Mouse (Mus musculus) liver, embryonic 12.5 days (tissue): ENCODE data around the gene Prpf38a. TPM values are rescaled to one million over a fixed set of nuclear protein-coding genes. Genes with fewer than 3 reads are reported as not detected.

ENCODE experiments used
- ATAC-seq: fragments of 200-750 bp; cut with Nextera tagmentation; 2 replicates; pipeline ENCODE4 v1.8.0; 2017; ENCODE audit warnings: moderate number of reproducible peaks, mild to moderate bottlenecking, moderate library complexity
- H3K27ac ChIP-seq: fragments of 300-500 bp; sonication (generic); 2 replicates; pipeline ENCODE4 v1.5.1; 2016; ENCODE audit warnings: mild to moderate bottlenecking
- H3K27me3 ChIP-seq: fragments of 300-500 bp; sonication (generic); replicated peaks from 2 replicates; pipeline ENCODE4 v1.6.1; 2016; ENCODE audit warnings: mild to moderate bottlenecking, moderate library complexity
- H3K36me3 ChIP-seq: fragments of 300-500 bp; sonication (generic); 2 replicates; pipeline ENCODE4 v1.6.1; 2016; ENCODE audit warnings: mild to moderate bottlenecking, moderate library complexity
- H3K4me1 ChIP-seq: fragments of 300-500 bp; sonication (generic); 2 replicates; pipeline ENCODE4 v1.6.1; 2016
- H3K4me2 ChIP-seq: fragments of 300-500 bp; sonication (generic); 2 replicates; pipeline ENCODE4 v1.6.1; 2016; ENCODE audit warnings: mild to moderate bottlenecking, moderate library complexity
- H3K4me3 ChIP-seq: fragments of 300-500 bp; sonication (generic); 2 replicates; pipeline ENCODE4 v1.5.1; 2016; ENCODE audit warnings: mild to moderate bottlenecking, moderate library complexity
- H3K9ac ChIP-seq: fragments of 300-500 bp; sonication (generic); 2 replicates; pipeline ENCODE4 v1.6.1; 2016; ENCODE audit warnings: mild to moderate bottlenecking, moderate library complexity
- H3K9me3 ChIP-seq: fragments of 300-500 bp; sonication (generic); replicated peaks from 2 replicates; pipeline ENCODE4 v1.6.1; 2016; ENCODE audit warnings: mild to moderate bottlenecking, moderate library complexity
- WGBS: fragments of 180-500 bp; shearing (Covaris S2); methylation state at CpG from one replicate; pipeline ENCODE4 v1.1.7; 2016; ENCODE audit not compliant: insufficient replicate concordance; 5-methylcytosine and 5-hydroxymethylcytosine counted together
- polyA plus RNA-seq: library from polyadenylated mRNA; unstranded; fragments of >200 nt; fragmentation: Nextera tagmentation; extraction: Ambion mirVana; gene quantifications from 2 replicates; pipeline ENCODE4 v1.2.1, GENCODE M21; 2016

The Prpf38a gene
- 62.4 and 65.8 TPM in 2 replicates for polyA plus RNA-seq

DNA sequence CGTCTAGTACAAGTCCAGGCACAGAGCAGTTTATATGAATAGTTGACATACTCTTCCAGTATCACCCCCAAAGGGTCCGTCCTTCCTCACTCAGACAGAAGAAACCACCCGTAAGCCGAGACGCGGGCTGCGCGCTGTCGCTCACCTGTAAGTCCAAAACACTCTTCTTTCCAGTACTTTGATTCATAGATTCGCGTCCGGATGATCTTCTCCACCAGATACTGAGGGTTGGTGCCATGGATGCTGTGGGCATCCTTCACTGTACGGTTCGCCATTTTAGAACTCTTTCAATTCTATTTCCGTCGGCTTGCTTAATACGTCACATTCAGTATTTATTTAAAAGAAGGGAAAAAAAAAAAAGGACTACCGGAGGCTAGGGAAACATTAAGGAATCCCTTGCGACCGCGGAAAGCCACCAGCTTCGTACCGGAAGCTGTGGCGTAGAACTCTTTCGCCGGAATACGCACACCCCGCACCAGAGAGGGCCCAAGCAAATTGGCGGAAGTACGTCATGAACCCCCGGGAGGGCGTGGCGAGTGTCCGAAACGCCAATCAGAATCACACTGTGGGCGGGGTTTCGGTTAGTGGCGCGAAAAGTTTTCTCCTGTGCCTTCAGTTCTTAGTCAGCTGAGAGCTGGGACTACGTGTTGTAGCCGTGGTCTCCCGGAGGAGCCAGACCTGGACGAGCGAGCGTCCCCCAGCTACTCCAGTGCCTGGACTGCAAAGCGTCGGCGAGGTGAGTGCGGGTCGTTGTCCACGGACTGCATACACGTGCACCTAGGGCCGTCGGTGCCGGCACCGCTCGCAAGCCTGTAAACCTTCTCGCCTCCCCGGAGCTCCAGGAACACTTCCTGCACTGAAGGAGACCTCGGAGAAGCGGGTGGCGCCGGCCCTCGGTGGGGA, at the start of gene Prpf38a, which contains the start of gene Orc1:
Prpf38a (minus strand) TSS at position 497 of the 903 bp plus-strand sequence.
Orc1 (plus strand) TSS at position 584 of the 903 bp plus-strand sequence.
- peak within 1 kb of the TSS; percentile 91 for H3K27ac ChIP-seq
- peak; percentile 97 for ATAC-seq
- H3K27me3 ChIP-seq = no peaks in the 10 kb centered on the region
- peak within 1 kb of the TSS; percentile 87 for H3K4me3 ChIP-seq
- under 1% methylated on average over 64 of the region's 64 CpGs for WGBS
- H3K4me2 ChIP-seq = peak within 1 kb of the TSS; percentile 85
- H3K36me3 ChIP-seq = peaks cover 45% of the 10 kb centered on the region
- peak within 1 kb of the TSS; percentile 89 for H3K9ac ChIP-seq
- H3K9me3 ChIP-seq = peaks cover 4% of the 10 kb centered on the region; the same call in 1 of the 2 replicates
- H3K4me1 ChIP-seq = peaks cover 49% of the 10 kb centered on the region

DNA sequence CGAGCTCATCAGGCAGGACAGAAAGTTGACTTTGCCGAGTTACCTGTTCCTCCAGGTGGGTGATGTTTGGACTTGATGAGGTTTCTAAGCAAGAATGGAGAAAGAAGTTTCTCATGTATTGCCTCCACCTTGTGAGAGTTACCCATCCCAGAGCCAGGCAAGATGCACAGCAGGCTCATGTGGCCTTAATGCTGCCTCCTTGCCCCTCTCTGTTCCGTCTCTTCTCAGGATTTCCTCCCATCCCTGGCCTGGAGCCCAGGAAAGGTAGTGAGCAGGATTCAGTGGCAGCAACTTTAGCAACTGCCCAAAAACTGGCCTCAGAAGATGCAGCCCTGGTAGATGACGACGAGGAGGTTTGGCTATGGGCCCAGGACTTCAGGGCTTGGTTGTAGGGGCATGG, 47.9 kb upstream of the Prpf38a start:
- Histone ChIP-seq H3K27me3 (no peaks in the 10 kb centered on the region), H3K9ac (no peak overlapping the region), H3K36me3 (peaks cover 85% of the 10 kb centered on the region), H3K27ac (no peak overlapping the region), H3K4me2 (no peak overlapping the region), H3K9me3 (no peaks in the 10 kb centered on the region), H3K4me3 (no peak overlapping the region), H3K4me1 (no peaks in the 10 kb centered on the region)
- no peak for ATAC-seq
- WGBS = 84% methylated on average over 5 of the region's 5 CpGs

DNA sequence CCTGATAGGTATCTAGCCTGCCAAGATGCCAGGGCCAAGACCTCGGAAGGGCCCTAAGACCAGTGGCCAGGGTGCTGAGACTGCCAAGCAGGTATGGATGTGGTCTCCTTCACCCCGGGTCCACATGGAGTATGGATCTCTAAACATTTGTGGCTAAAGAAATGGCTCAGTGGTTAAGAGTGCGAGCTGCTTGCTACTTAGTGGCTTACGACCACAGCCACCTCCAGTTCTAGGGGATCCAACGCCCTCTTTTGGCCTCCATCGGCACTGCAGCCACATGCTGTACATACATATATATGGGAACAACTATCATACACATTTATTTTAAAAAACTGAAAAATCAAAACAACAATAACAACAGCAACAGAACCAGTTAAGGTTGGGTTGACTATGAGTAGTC, 42.4 kb upstream of the Prpf38a start:
- H3K9ac ChIP-seq = no peak overlapping the region
- no peak for ATAC-seq
- WGBS = 88% methylated on average over 6 of the region's 6 CpGs
- H3K9me3 ChIP-seq = no peaks in the 10 kb centered on the region
- no peak overlapping the region for H3K4me2 ChIP-seq
- no peaks in the 10 kb centered on the region for H3K27me3 ChIP-seq
- H3K4me1 ChIP-seq = peaks cover 23% of the 10 kb centered on the region
- H3K36me3 ChIP-seq = peaks cover 38% of the 10 kb centered on the region
- no peak overlapping the region for H3K27ac ChIP-seq
- H3K4me3 ChIP-seq = no peak overlapping the region

DNA sequence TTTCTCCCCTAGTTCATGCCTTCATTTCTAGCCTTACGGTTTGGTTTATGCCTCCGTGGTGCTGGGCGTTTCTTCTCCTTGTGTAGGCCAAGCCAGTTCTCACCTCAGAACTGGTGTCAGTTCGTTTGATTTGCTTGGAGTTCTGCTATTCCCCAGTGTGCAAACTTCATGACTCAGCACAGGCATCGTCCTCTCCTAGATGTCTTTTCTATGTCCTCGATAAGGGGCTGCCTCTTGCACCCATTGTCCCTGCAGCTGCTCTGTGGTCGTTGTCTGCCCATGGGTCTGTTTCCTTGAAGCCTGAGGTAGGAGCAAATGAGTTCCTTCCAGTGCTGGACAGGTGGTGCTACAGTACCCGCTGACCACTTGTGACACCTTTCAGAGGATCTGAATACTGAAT, 41.4 kb upstream of the Prpf38a start:
- ATAC-seq = peak; percentile 13
- Histone ChIP-seq H3K27me3 (no peaks in the 10 kb centered on the region), H3K4me1 (peaks cover 23% of the 10 kb centered on the region), H3K4me2 (peak overlapping the region; percentile 90), H3K9ac (peak overlapping the region; percentile 83), H3K27ac (peak overlapping the region; percentile 89), H3K36me3 (peaks cover 38% of the 10 kb centered on the region), H3K4me3 (peak overlapping the region; percentile 78), H3K9me3 (no peaks in the 10 kb centered on the region)
- WGBS = 13% methylated on average over 8 of the region's 8 CpGs

- Histone ChIP-seq H3K9ac (peak within 1 kb of the TSS; percentile 83), H3K4me1 (peaks cover 23% of the 10 kb centered on the region), H3K4me2 (peak within 1 kb of the TSS; percentile 90), H3K27me3 (no peaks in the 10 kb centered on the region), H3K9me3 (no peaks in the 10 kb centered on the region), H3K4me3 (peak within 1 kb of the TSS; percentile 78), H3K36me3 (peaks cover 38% of the 10 kb centered on the region), H3K27ac (peak within 1 kb of the TSS; percentile 89)
- under 1% methylated on average over 78 of the region's 86 CpGs for WGBS
- ATAC-seq = peak; percentile 96
Observed at GRCm38 (mm10) chr4:108619587-108620341, 40.6 kb upstream of the Prpf38a start, which contains the start of gene Cc2d1b. TSS of gene Cc2d1b (plus strand) at chr4:108619940.

- peak overlapping the region; percentile 90 for H3K4me2 ChIP-seq
- peak overlapping the region; percentile 78 for H3K4me3 ChIP-seq
- peaks cover 38% of the 10 kb centered on the region for H3K36me3 ChIP-seq
- 4% methylated on average over 10 of the region's 10 CpGs for WGBS
- ATAC-seq = peak; percentile 1; the same call in 1 of the 2 replicates
- H3K9me3 ChIP-seq = no peaks in the 10 kb centered on the region
- peak overlapping the region; percentile 89 for H3K27ac ChIP-seq
- H3K9ac ChIP-seq = peak overlapping the region; percentile 83
- no peaks in the 10 kb centered on the region for H3K27me3 ChIP-seq
- peaks cover 23% of the 10 kb centered on the region for H3K4me1 ChIP-seq
Observed at GRCm38 (mm10) chr4:108619165-108619564, 40.0 kb upstream of the Prpf38a start.

DNA sequence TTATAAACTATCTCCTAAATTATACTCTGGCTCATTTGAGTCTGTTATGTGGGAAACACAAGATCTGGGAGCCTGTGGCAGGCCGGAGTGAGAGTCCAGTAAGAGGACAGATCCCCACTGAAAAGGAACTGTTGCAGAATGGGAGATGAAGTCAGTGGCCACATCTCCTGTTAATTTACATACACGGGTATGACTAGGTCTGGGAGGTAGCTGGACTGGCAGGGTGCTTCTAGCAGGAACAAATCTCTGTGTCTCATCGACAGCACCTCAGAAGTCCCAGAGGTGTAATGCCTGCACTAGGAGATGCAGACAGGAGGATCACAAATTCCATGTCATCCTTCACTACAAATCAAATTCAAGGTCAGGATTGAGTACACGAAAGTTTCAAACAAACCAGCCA, 39.5 kb upstream of the Prpf38a start:
- peak overlapping the region; percentile 90 for H3K4me2 ChIP-seq
- no peaks in the 10 kb centered on the region for H3K27me3 ChIP-seq
- WGBS = 69% methylated on average over 4 of the region's 4 CpGs
- ATAC-seq = no peak
- peaks cover 23% of the 10 kb centered on the region for H3K4me1 ChIP-seq
- 0 out of 2 replicates have a peak overlapping the region, but pooled peaks have one; percentile 78 for H3K4me3 ChIP-seq
- H3K27ac ChIP-seq = no peak overlapping the region
- H3K9me3 ChIP-seq = no peaks in the 10 kb centered on the region
- 0 out of 2 replicates have a peak overlapping the region, but pooled peaks have one; percentile 83 for H3K9ac ChIP-seq
- peaks cover 40% of the 10 kb centered on the region for H3K36me3 ChIP-seq

- no peak overlapping the region for H3K9ac ChIP-seq
- 82% methylated on average over 5 of the region's 5 CpGs for WGBS
- H3K27ac ChIP-seq = no peak overlapping the region
- no peak overlapping the region for H3K4me2 ChIP-seq
- no peak overlapping the region for H3K4me3 ChIP-seq
- no peak for ATAC-seq
- H3K9me3 ChIP-seq = no peaks in the 10 kb centered on the region
- no peaks in the 10 kb centered on the region for H3K4me1 ChIP-seq
- H3K27me3 ChIP-seq = no peaks in the 10 kb centered on the region
- peaks cover 90% of the 10 kb centered on the region for H3K36me3 ChIP-seq
Observed at GRCm38 (mm10) chr4:108610935-108611334, 31.8 kb upstream of the Prpf38a start.

DNA sequence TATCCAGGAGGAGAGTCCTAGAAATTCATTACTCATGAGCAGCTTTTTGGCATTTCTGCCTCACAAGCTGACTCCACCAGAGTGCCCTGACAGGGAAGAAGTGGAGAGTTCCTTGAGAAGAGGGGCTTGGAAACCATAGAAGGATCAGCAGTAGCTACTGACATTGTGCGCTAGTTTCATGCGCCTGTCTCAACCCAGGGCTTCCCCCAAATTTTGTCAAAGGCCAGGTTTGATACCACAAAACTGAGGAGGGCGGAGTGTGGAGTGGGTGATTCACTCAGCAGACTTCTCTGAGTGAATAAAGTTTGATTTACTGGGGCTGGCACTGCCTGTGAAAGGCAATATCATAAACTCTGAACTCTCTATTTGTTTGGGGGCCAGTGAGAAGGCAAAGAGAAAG, 29.5 kb upstream of the Prpf38a start:
- Histone ChIP-seq H3K4me2 (no peak overlapping the region), H3K9me3 (no peaks in the 10 kb centered on the region), H3K9ac (no peak overlapping the region), H3K36me3 (peaks cover 90% of the 10 kb centered on the region), H3K4me1 (no peaks in the 10 kb centered on the region), H3K4me3 (no peak overlapping the region), H3K27me3 (no peaks in the 10 kb centered on the region), H3K27ac (no peak overlapping the region)
- 89% methylated on average over 3 of the region's 3 CpGs for WGBS
- ATAC-seq = no peak

DNA sequence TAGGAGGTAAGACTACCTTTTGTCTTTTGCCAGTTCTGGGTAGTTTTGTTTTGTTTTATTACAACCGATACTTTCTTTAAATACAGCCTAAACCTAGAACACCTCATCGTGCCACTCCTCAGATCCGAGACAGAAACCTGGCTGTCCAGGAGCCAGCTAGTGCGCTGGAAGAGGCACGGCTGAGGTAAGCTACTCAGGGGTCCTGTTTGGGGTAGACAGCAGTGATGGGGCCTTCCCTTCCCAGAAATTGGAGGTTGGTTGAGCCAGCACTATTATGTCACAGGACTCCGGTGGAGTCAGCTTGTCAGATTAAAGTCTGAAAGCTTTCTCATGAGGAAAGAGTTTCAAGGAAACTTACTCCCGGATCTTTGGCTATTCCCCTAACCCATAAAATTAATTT, 22.7 kb upstream of the Prpf38a start:
- Histone ChIP-seq H3K4me2 (no peak overlapping the region), H3K9me3 (no peaks in the 10 kb centered on the region), H3K9ac (no peak overlapping the region), H3K36me3 (peaks cover 93% of the 10 kb centered on the region), H3K4me3 (no peak overlapping the region), H3K4me1 (no peaks in the 10 kb centered on the region), H3K27me3 (no peaks in the 10 kb centered on the region), H3K27ac (no peak overlapping the region)
- ATAC-seq = no peak
- WGBS = 83% methylated on average over 7 of the region's 7 CpGs

DNA sequence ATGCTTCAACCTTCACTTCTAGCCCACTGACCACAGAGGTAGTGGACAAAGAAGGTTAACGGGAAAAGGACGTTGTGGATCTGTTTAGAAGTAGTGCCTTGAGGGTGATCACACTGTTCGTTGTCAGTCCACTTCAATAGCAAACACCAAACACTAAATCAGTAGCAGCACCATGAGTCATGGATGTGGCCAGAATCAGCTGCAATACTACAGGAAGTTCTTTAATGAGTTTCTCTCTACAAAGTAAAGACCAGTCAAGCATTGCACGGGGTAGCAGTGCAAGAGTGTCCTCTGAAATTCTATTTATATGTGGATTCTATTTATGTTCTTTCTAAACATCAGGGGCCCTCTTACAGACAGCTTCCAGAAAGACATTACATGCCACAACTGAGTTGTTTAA, 19.2 kb upstream of the Prpf38a start:
- ATAC-seq = no peak
- 87% methylated on average over 4 of the region's 4 CpGs for WGBS
- H3K4me1 ChIP-seq = no peaks in the 10 kb centered on the region
- no peak overlapping the region for H3K27ac ChIP-seq
- H3K9ac ChIP-seq = no peak overlapping the region
- no peak overlapping the region for H3K4me3 ChIP-seq
- H3K27me3 ChIP-seq = no peaks in the 10 kb centered on the region
- H3K4me2 ChIP-seq = no peak overlapping the region
- H3K36me3 ChIP-seq = peaks cover 93% of the 10 kb centered on the region
- no peaks in the 10 kb centered on the region for H3K9me3 ChIP-seq

GRCm38 (mm10) chr4:108595785-108596184, 16.6 kb upstream of the Prpf38a start:
- Histone ChIP-seq H3K27ac (no peak overlapping the region), H3K4me3 (no peak overlapping the region), H3K9me3 (no peaks in the 10 kb centered on the region), H3K36me3 (peaks cover 94% of the 10 kb centered on the region), H3K27me3 (no peaks in the 10 kb centered on the region), H3K4me2 (no peak overlapping the region), H3K4me1 (peaks cover 7% of the 10 kb centered on the region), H3K9ac (no peak overlapping the region)
- WGBS = 86% methylated on average over 1 of the region's 1 CpGs
- no peak for ATAC-seq
